Mouse (Mus musculus) liver, adult (tissue): ENCODE results near the gene Agap3.

Experiments used
- GATA4 ChIP-seq: IDR thresholded peaks from 2 replicates; pipeline ENCODE4 v1.6.1; 2014; ENCODE audit warnings: mild to moderate bottlenecking, low read length; ENCODE audit not compliant: insufficient replicate concordance

Agap3 gene

GRCm38 (mm10) chr5:24452030-24452690, at the start of gene Agap3:
TSS of gene Agap3 (plus strand) at chr5:24452177.
- TF ChIP-seq GATA4 = no peak

- no peak for TF ChIP-seq GATA4
Observed at GRCm38 (mm10) chr5:24404594-24405360, 47.2 kb upstream of the Agap3 start.

DNA sequence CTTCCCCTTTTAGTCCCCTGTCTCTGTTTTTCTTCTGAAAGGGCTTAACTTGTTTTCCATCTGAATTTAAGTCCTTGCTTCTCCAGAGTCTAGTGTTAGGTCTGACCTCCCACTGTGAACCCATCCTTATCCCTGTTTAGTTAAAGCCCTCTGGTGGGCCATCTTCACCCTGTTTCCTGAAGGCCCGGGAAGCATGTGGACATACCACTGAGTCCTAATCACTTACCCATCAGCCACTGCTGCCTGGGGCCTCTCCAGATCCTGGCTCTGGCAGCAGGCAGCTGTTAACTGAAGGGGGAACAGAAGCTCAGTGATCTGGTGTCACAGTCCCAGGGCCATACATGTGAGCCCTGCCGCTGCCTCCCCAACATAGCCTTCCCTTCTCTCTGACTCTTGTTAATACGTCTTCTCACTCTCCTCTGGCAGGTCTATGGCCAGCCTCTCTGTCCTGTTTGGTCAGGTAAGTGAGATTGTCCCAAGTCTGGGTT, 46.5 kb upstream of the Agap3 start:
- no peak for TF ChIP-seq GATA4

- TF ChIP-seq GATA4 = no peak
Observed at GRCm38 (mm10) chr5:24408651-24409050, 43.3 kb upstream of the Agap3 start.

- TF ChIP-seq GATA4 = no peak
Observed at GRCm38 (mm10) chr5:24409466-24409865, 42.5 kb upstream of the Agap3 start.

GRCm38 (mm10) chr5:24412063-24412462, 39.9 kb upstream of the Agap3 start:
- no peak for TF ChIP-seq GATA4

DNA sequence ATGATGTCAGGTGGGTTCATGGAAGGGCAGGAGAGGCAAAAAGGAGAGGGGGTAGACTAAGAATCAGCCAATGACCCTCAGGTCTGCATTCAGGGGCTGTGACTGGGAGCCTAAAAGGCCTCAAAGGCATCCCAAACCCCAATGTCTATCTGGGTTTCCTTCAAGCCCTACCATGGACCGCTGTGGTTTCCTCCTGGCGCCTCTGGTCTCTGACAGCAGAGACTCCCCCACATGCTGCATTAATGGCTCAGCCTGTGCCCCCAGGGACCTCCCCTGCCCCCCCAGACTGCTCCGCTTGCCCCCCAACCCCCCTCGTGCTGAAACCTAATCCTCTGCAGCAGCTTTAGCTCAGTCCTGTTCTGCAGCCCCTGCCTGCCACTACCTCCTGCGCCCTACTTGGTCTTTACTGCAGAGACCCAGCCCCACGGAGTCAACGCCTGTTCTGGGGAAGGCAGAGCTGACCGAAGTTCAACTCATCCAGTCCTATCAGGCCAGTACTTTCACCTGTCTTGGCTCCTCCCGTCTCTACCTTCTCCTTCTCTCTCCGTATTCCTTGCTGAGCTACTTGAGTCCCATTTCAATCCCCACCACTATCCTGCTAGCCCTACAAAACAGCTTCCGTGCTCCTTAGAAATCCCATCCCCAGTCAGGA, 38.8 kb upstream of the Agap3 start, which contains the start of gene Asic3:
Gene Asic3 (plus strand): TSS at position 351 of the 652 bp plus-strand sequence.
- TF ChIP-seq GATA4 = no peak

DNA sequence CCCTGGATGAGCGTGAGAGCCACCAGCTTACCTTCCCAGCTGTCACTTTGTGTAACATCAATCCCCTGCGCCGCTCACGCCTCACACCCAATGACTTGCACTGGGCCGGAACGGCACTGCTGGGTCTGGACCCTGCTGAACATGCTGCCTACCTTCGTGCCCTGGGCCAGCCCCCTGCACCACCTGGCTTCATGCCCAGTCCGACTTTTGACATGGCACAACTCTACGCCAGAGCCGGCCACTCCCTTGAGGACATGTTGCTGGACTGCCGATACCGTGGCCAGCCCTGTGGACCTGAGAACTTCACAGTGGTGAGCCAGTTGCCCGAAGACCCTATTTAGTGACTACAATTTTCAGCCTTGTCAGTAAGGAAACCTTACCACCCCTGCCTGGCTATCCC, 38.0 kb upstream of the Agap3 start:
- TF ChIP-seq GATA4 = no peak

GRCm38 (mm10) chr5:24416222-24416736, 35.7 kb upstream of the Agap3 start:
- no peak for TF ChIP-seq GATA4

DNA sequence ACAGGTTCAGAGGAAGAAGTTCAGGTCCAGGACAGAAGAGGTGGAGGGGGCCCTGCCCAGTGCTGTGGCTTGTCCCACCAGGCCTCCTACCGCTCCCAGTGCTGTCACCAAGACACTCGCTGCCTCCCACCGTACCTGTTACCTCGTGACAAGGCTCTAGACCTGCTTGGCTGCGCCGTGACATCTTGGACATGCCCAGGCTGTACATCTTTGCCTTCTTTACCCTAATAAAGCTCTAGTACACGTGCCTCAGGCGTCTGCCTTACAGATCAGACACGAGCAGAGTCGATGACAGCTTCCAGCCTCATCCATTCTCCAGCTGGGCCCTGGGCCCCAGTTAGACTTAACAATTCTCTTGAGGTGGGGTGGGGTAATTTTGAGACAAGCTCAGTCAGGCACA, 34.4 kb upstream of the Agap3 start:
- TF ChIP-seq GATA4 = no peak

DNA sequence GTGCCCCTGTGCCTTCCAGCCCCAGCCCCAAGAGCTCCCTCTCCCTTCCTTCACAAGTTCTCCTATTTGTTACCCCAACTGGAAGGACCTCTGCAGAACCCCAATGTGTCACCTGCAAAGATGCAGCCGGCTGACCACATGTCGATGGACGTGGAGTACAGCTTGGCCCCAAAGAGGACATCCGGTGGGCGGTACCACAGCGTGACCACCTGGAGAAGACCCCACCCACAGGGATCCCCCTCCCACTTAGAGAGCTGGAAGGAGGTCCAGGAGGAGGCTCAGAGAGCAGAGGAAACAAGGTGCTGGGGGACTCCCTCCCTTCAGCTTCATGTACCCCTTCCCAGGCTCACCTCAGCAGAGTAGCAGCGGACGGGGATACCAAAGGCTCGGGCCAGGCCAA, 31.6 kb upstream of the Agap3 start:
- TF ChIP-seq GATA4 = no peak

- TF ChIP-seq GATA4 = peak; percentile 58; the same call in 1 of the 2 replicates
Observed at GRCm38 (mm10) chr5:24423129-24424003, 28.6 kb upstream of the Agap3 start, which contains the start of the genes Cdk5 and Slc4a2. TSS of gene Cdk5 (minus strand) at chr5:24423530. TSS of gene Slc4a2 (plus strand) at chr5:24423837.

DNA sequence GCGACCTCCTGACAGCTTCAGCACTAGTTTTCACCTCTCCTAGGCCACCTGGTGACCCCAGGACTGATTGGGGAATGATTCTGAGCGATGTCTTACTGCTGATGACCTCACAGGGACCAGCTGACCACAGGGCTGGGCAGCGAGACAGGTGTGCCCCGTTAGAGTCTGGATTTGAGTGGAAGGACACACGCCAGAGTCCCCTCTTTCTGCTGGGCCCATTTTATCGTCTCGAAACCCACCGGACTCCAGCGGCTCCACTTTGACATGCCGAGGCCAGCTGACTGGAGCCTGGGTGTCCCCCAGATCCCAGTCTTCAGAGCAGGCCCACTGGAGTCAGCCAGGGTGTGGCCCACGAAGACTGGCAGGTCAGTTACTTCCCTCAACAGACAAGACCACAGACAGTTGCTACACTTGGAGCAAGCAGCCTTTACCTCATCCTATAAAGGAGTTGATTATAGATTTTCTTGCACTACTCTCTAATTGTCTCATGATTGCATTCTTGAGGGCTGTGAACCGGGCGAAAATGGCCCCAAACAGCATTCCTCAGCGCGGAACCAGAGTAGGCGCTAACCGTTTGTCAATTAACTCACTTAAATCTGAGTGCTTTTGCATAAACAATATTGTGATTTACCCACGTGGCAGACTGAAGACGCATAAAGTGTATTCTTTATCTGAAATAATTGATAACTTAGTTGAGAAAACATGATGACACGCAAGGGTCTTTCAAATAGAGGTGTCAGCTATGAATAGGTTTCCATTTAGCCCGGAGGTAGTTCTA, 27.8 kb upstream of the Agap3 start:
- no peak for TF ChIP-seq GATA4

DNA sequence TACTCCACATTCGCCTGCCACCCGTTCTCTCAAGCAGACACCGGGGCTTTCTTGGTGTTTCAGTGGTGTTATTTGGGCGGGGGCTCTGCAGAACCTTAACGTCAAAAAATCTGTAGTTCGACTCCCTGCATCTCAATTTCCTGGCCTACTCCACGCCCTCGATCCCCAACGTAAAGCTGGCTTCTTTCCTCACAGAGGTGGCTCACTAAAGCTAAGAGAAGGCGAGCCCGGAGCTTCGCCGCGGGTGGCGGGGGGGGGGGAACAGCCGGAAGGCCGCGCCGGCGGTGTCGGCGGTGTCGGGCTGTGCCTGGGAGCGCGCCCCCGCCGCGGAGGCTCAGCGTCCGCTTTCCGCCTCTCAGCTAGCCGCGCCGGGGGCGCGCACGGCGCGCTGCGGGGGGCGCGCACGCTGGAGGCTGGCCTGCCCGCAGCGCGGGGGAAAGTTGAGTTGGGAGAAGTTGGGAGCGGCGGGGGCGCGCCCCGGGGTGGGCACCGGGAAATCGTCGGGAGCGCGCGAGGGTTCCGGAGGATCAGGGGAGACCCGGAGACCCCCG, 27.0 kb upstream of the Agap3 start:
- TF ChIP-seq GATA4 = no peak
